Mouse (Mus musculus) neural tube, embryonic 15.5 days (tissue): ENCODE measurements around the gene Cerk. TPM values are rescaled to one million over a fixed set of nuclear protein-coding genes. Genes with fewer than 3 reads are reported as not detected.

Experiments
- ATAC-seq: fragments of 200-750 bp; cut with Nextera tagmentation; 2 replicates; pipeline ENCODE4 v1.8.0; 2017; ENCODE audit warnings: mild to moderate bottlenecking, moderate TSS enrichment, moderate library complexity; ENCODE audit not compliant: low FRiP score
- H3K27ac ChIP-seq: fragments of 300-500 bp; sonication (generic); replicated peaks from 2 replicates; pipeline ENCODE4 v1.5.1; 2015; ENCODE audit warnings: mild to moderate bottlenecking, inconsistent platforms
- H3K27me3 ChIP-seq: fragments of 300-500 bp; sonication (generic); replicated peaks from 2 replicates; pipeline ENCODE4 v1.6.1; 2015; ENCODE audit warnings: inconsistent platforms
- H3K36me3 ChIP-seq: fragments of 300-500 bp; sonication (generic); 2 replicates; pipeline ENCODE4 v1.6.1; 2015; ENCODE audit warnings: inconsistent platforms
- H3K4me1 ChIP-seq: fragments of 300-500 bp; sonication (generic); 2 replicates; pipeline ENCODE4 v1.6.1; 2015; ENCODE audit warnings: inconsistent platforms
- H3K4me2 ChIP-seq: fragments of 300-500 bp; sonication (generic); 2 replicates; pipeline ENCODE4 v1.6.1; 2015; ENCODE audit warnings: inconsistent platforms, mild to moderate bottlenecking, moderate library complexity
- H3K4me3 ChIP-seq: fragments of 300-500 bp; sonication (generic); replicated peaks from 2 replicates; pipeline ENCODE4 v1.5.1; 2015; ENCODE audit warnings: mild to moderate bottlenecking, inconsistent platforms
- H3K9ac ChIP-seq: fragments of 300-500 bp; sonication (generic); replicated peaks from 2 replicates; pipeline ENCODE4 v1.6.1; 2015; ENCODE audit warnings: mild to moderate bottlenecking, inconsistent platforms
- H3K9me3 ChIP-seq: fragments of 300-500 bp; sonication (generic); replicated peaks from 2 replicates; pipeline ENCODE4 v1.6.1; 2016; ENCODE audit warnings: inconsistent platforms
- WGBS: fragments of 180-500 bp; shearing (Covaris S2); methylation state at CpG from one replicate; pipeline ENCODE4 v1.1.7; 2015; ENCODE audit warnings: mixed read lengths; 5-methylcytosine and 5-hydroxymethylcytosine counted together
- polyA plus RNA-seq: library from polyadenylated mRNA; unstranded; fragments of >200 nt; fragmentation: Nextera tagmentation; extraction: Ambion mirVana; gene quantifications from 2 replicates; pipeline ENCODE4 v1.2.1, GENCODE M21; 2015

The Cerk gene
- polyA plus RNA-seq, 1 experiment from 2014 or later = 27.5 TPM

DNA sequence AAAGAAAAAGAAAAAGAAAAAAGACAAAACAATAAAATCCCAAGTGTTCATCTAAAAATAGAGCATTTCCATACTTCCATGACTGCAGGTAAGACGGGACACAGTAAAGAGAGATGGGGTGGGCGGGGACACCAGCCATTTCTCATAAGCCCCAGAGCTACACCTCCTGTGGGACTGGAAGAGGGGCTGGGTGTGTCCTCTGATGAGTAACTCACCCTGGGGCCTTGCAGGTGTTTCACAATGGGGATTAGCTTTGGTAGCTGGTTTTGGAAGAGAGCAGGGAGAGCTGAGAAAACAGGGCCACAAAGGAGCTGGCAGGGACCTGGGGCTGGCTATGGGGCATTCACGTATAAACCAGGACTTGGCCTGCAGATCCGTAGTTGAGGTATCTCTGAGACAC lies 35.3 kb downstream of the Cerk start:
- Histone ChIP-seq H3K4me1 (no peaks in the 10 kb centered on the region), H3K4me2 (no peak overlapping the region), H3K9me3 (no peaks in the 10 kb centered on the region), H3K27ac (no peak overlapping the region), H3K36me3 (peaks cover 59% of the 10 kb centered on the region), H3K9ac (no peak overlapping the region), H3K27me3 (no peaks in the 10 kb centered on the region), H3K4me3 (no peak overlapping the region)
- ATAC-seq = no peak
- WGBS = 90% methylated on average over 4 of the region's 4 CpGs

DNA sequence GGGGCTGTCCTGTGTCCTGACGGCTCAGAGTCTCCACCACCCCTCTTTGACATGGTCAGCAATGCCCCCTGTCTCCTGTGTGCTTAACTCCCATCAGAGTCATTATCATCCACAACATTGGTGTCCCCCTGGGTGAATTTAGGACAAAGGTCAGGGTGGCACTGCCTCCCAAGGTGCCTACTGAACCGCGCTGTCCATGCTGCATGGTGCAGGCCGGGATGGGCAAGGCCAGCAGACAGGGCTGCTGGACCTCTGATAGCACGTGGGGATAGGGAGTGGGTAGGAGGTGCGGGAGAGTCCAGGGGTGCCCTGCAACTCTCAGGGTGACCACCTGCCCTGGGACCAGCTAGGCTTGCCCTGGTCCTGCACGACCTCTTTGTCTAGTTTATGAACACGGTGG lies 39.0 kb downstream of the Cerk start:
- Histone ChIP-seq H3K36me3 (peaks cover 69% of the 10 kb centered on the region), H3K4me3 (no peak overlapping the region), H3K27ac (no peak overlapping the region), H3K9ac (no peak overlapping the region), H3K4me1 (no peaks in the 10 kb centered on the region), H3K9me3 (no peaks in the 10 kb centered on the region), H3K4me2 (no peak overlapping the region), H3K27me3 (no peaks in the 10 kb centered on the region)
- no peak for ATAC-seq
- 87% methylated on average over 8 of the region's 8 CpGs for WGBS

DNA sequence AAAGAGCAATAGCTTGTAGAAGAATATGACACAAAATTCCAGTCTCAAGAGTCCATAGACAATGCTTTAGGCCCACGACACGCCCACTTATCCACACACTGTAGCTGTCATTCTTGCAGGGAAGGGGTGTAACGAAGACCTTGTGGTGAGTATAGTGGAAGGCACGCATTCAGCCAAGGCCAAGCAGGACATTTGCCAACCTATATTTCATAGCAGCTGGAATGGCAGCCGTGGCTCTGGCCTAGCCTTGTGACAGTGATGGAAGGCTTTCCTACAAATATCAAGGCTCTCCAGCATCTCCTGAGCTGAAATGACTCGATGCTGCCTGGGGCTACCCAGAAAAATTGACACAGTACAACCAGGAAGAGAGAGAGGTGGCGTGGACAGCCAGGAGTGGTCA lies 40.9 kb downstream of the Cerk start:
- H3K36me3 ChIP-seq = peaks cover 69% of the 10 kb centered on the region
- ATAC-seq = no peak
- 86% methylated on average over 7 of the region's 7 CpGs for WGBS

DNA sequence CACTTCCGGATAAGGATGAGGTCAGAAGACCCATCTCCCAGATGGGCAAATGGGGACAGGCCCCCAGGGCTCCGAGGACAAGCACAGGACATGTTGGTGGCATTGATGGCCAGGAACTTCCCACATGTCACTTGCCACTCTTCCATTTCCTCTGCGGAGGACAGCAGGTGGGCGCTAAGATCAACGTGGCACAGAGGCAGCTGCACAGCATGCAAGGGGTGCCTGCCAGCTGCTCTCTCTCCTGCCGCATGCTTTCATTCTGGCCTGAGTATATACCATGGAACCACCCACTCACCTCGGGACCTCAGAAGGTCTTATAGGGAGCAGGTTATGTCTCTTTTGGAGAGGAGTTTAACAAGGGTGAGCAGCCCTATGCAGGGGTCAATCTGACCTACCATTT lies 41.4 kb downstream of the Cerk start:
- no peak overlapping the region for H3K4me3 ChIP-seq
- H3K9me3 ChIP-seq = no peaks in the 10 kb centered on the region
- WGBS = 70% methylated on average over 7 of the region's 7 CpGs
- H3K4me2 ChIP-seq = no peak overlapping the region
- H3K36me3 ChIP-seq = peaks cover 69% of the 10 kb centered on the region
- no peaks in the 10 kb centered on the region for H3K27me3 ChIP-seq
- no peak overlapping the region for H3K9ac ChIP-seq
- H3K4me1 ChIP-seq = peaks cover 6% of the 10 kb centered on the region
- ATAC-seq = no peak
- H3K27ac ChIP-seq = no peak overlapping the region

More for the DNA sequence above, 40.9 kb downstream of the Cerk start:
- Histone ChIP-seq H3K9ac (no peak overlapping the region), H3K4me2 (no peak overlapping the region), H3K4me1 (peaks cover 5% of the 10 kb centered on the region), H3K9me3 (no peaks in the 10 kb centered on the region), H3K27ac (no peak overlapping the region), H3K27me3 (no peaks in the 10 kb centered on the region), H3K4me3 (no peak overlapping the region)

DNA sequence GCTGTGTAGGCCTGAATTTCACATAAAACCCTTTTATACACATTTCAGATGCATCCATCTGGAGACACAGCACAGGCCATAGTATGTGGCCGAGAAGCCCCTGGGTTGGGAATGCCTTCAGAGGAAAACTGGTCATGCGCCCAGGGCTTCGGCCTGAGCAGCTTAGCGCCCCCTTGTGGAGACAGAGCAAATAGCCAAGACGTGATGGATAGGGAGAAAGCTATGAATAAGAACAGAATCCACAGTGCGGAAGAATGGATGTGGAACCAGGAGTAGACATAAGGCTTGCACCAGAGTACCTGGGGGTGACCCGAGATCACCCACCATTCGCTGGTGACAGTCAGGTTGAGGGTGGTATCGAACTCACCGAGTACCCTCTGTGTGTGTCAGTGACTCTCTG lies 45.6 kb downstream of the Cerk start:
- 33% methylated on average over 10 of the region's 10 CpGs for WGBS
- no peak overlapping the region for H3K4me2 ChIP-seq
- no peak overlapping the region for H3K4me3 ChIP-seq
- no peak overlapping the region for H3K9ac ChIP-seq
- H3K9me3 ChIP-seq = no peaks in the 10 kb centered on the region
- H3K27me3 ChIP-seq = no peaks in the 10 kb centered on the region
- no peak for ATAC-seq
- peaks cover 9% of the 10 kb centered on the region for H3K4me1 ChIP-seq
- peak overlapping the region; percentile 63 for H3K27ac ChIP-seq
- peaks cover 55% of the 10 kb centered on the region for H3K36me3 ChIP-seq

DNA sequence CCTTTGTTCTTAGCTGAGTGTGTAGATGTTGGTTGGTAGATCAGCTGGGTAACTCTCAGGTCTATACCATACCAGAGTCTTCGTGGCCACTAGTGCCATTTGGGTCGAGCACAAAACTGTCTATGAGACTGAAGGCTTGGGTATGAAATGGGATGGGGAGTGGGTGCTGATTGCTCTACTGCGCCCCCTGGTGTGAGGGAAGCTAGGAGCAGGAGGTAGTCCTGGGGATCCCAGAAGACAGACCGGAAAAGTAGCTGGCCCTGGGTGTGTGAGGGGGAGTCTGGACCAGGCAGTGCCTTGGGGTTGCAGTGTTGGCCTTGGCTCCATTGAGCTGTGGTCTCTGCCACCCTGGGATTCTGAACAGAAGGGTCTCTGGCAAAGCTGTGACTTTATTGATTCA lies 48.3 kb downstream of the Cerk start:
- Histone ChIP-seq H3K9me3 (no peaks in the 10 kb centered on the region), H3K27me3 (no peaks in the 10 kb centered on the region), H3K4me3 (no peak overlapping the region), H3K36me3 (peaks cover 49% of the 10 kb centered on the region), H3K4me2 (no peak overlapping the region), H3K9ac (no peak overlapping the region), H3K27ac (no peak overlapping the region), H3K4me1 (peaks cover 18% of the 10 kb centered on the region)
- no peak for ATAC-seq
- WGBS = 73% methylated on average over 4 of the region's 4 CpGs

DNA sequence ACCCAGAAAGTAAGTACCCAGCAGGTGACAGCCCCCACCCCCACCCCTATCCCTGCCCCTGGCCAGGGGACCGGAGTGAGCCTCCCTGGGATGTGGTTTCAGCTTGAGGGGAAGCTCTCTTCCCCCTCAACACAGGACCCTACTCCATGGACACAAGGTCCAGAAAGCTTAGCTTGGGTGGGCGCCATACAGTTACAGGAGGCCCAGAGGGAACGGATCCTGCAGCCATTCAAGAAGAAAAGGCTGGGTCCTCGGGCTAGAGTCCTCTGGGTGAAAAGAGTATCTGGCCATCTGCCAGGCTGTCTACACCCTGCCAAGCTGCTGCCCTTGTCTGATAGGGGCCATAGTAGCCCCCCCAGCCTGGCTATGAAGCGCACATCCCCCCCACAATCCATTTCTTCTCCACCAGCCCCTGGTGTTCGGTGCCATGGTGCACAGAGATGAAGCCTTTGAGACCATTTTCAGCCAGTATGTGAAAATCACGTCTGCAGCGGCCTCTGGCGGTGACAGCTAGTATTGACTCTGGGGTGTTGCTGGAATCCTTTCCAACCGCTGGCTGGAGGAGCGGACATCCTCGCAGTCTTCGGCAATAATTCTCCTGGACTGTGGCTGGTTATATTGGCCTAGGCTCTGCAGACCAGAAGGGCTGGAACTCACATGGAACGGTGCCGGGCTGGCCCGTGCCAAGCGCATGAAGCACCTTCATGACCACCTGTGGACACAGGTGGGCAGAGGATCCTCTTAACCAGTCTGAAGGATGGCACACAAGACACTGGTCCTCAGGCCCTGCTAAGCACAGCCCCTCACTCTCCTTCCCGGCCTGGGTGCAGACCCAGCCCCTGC lies 50.8 kb downstream of the Cerk start:
- Histone ChIP-seq H3K9ac (no peak overlapping the region), H3K4me3 (no peak overlapping the region), H3K9me3 (no peaks in the 10 kb centered on the region), H3K27me3 (no peaks in the 10 kb centered on the region), H3K27ac (peak overlapping the region; percentile 58; the same call in 1 of the 2 replicates), H3K4me2 (no peak overlapping the region), H3K4me1 (peaks cover 15% of the 10 kb centered on the region), H3K36me3 (peaks cover 51% of the 10 kb centered on the region)
- 38% methylated on average over 18 of the region's 18 CpGs for WGBS
- peak; percentile 72 for ATAC-seq

DNA sequence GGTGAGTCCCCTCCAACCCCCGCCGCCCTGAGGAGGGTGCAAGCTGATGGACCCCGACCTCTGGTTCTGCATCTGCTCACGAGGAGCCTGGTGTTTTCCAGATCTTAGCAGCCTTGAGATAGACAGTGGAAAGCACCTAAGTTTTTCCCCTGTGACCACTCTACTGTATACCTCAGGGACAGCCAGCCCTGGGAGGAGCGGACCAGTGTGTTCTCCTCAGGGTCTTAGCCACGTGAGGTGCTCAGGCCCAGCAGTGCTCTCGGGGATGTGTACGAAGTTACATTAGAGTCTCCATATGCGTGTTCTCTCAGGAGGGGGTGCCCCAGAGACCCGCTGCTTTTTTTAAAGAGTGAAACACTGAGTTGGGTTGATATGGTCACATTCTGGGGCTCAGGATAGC lies 55.3 kb downstream of the Cerk start:
- Histone ChIP-seq H3K4me1 (peaks cover 12% of the 10 kb centered on the region), H3K36me3 (peaks cover 71% of the 10 kb centered on the region), H3K4me2 (no peak overlapping the region), H3K4me3 (no peak overlapping the region), H3K9ac (no peak overlapping the region), H3K9me3 (no peaks in the 10 kb centered on the region), H3K27me3 (no peaks in the 10 kb centered on the region), H3K27ac (no peak overlapping the region)
- WGBS = 92% methylated on average over 10 of the region's 10 CpGs
- no peak for ATAC-seq

DNA sequence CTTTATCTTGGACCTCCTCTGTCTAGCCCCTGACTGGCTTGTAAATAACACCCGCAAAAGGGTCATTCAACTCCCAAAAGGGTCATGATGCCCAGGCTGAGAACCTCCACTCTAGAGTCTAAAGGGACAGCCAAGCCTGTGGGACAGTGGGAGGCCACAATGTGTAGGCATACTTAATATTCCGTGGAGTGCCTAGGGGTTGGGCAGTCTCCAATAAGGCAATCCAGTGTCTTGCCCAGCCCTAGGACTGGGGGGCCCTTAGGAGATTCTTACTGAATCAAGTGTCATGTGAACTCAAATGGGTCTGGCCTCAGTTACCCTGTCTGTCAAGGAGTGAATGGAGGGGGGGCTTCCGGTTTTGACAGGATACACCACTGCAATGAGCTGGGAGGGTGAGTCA lies 56.9 kb downstream of the Cerk start:
- Histone ChIP-seq H3K27ac (no peak overlapping the region), H3K9me3 (no peaks in the 10 kb centered on the region), H3K4me1 (0 out of 2 replicates have a peak, but pooled peaks cover 2% of the 10 kb centered on the region), H3K9ac (no peak overlapping the region), H3K27me3 (no peaks in the 10 kb centered on the region), H3K36me3 (peaks cover 76% of the 10 kb centered on the region), H3K4me3 (no peak overlapping the region), H3K4me2 (no peak overlapping the region)
- WGBS = 77% methylated on average over 3 of the region's 3 CpGs
- 0 out of 2 replicates have a peak, but pooled peaks have one; percentile 19 for ATAC-seq

DNA sequence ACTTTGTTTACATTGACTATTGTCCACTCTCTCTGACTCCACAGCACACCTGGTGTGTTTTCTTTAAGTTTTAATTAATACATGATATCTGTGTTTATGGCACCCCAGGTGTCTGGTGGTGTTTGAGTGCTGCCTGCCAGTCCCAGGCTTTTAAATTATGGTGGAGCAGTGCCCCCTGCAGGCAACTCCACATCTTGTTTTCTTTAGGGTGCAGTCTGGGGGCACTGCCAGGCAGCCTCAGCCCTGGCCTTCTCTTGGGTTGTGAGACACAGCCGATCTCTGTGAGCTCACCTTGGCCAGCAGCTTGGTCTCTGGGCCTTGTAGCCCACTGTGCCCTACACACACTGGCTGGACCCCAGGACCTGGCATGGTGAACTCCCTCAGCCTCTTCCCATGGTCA lies 61.6 kb downstream of the Cerk start:
- Histone ChIP-seq H3K27ac (no peak overlapping the region), H3K4me1 (0 out of 2 replicates have a peak, but pooled peaks cover 2% of the 10 kb centered on the region), H3K4me2 (no peak overlapping the region), H3K36me3 (peaks cover 77% of the 10 kb centered on the region), H3K27me3 (no peaks in the 10 kb centered on the region), H3K9me3 (no peaks in the 10 kb centered on the region), H3K9ac (no peak overlapping the region), H3K4me3 (no peak overlapping the region)
- 50% methylated on average over 1 of the region's 1 CpGs for WGBS
- 0 out of 2 replicates have a peak, but pooled peaks have one; percentile 29 for ATAC-seq

DNA sequence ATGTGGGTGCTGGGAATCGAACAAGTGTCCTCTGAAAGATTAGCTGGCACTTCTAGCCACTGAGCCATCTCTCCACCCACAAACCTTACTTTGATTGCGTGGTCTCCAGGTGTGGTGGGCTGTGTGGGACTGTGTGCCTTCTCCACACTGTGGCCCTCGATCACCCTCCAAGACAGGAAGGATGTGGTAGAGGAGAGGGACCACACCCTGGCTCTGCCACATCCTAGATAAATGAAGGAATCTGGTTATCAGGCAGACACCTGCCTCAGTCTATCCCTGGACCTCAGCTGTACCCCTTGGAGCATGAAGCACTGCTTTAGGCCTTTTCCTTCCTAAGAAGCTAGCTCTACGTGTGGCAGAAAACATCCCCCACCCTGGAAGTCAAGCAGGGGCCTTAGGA lies 62.5 kb downstream of the Cerk start:
- Histone ChIP-seq H3K4me1 (0 out of 2 replicates have a peak, but pooled peaks cover 2% of the 10 kb centered on the region), H3K4me2 (no peak overlapping the region), H3K27ac (no peak overlapping the region), H3K9me3 (no peaks in the 10 kb centered on the region), H3K4me3 (no peak overlapping the region), H3K36me3 (peaks cover 78% of the 10 kb centered on the region), H3K9ac (no peak overlapping the region), H3K27me3 (no peaks in the 10 kb centered on the region)
- whole genome bisulfite sequencing = 93% methylated on average over 4 of the region's 4 CpGs
- no peak for ATAC-seq

DNA sequence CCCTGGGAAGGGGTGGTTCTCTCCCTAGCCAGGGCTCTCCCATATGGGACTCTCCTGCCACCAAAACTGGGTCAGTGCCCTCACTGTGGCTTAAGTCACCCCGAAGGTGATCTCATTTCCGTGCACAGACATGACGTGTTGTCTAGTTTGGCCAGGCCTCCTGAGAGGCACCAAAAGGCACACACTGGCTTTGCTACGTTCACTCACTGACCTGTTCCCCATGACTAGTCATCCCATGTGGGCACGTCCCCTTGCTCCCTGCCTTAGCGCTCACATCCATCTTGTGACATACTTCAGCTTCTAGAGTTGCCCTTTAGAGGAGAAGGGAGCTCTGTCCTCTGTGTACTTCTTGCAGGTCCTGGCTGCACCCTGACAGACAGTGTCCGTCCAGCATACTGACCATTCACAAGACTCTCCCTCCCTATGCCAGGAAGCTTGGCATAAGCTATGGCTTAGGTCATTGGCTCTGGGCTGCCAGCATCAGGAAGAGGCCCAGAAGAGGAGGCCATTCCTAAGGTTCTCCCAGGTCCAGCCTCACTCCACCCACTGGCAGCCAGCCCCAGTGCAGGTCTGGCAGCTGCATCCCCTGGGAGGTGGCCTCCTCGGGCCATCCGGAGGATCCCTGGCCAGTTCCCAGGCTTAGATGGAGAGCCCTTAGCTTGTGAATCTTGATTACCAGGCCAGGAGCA lies 63.5 kb downstream of the Cerk start:
- no peak overlapping the region for H3K27ac ChIP-seq
- no peak for ATAC-seq
- H3K9me3 ChIP-seq = no peaks in the 10 kb centered on the region
- H3K9ac ChIP-seq = no peak overlapping the region
- no peak overlapping the region for H3K4me3 ChIP-seq
- no peaks in the 10 kb centered on the region for H3K27me3 ChIP-seq
- H3K36me3 ChIP-seq = peaks cover 72% of the 10 kb centered on the region
- WGBS = 91% methylated on average over 9 of the region's 9 CpGs
- no peak overlapping the region for H3K4me2 ChIP-seq
- H3K4me1 ChIP-seq = 0 out of 2 replicates have a peak, but pooled peaks cover 6% of the 10 kb centered on the region
